ENCODE assay signal across 11 mouse cellular contexts in the genomic region with DNA sequence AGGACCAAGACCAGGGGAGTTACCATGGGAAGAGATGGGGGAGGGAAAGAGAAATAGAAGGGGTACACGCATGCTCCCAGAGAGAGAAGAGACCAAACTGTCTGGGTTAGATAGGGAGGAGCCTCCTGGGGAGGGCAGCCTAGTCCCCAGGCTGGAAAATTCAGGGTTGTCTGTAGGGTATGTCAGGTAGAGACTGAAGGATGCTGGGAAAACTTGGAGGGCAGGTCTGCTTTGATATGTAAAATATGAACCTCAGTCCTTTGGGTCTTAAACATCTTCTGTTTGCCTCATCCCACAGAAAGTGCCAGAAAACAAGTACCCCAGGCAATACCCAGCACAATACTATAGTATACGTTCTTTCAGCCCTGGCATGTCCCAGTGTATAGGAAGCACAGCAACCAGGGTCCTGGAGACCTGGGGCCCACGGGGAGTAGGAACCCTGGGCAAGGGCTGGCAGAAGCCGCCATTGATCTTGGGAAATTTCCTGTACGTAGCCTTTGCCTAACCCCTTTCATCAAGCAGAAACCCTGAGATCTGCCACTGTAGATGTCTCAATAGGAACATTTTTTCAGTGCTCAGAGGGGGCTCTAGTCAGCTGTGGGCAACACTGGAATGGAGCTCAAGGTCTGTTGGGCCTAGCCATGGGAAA. TPM values are rescaled to one million over a fixed set of nuclear protein-coding genes. Genes with fewer than 3 reads are reported as not detected.
A peak's percentile ranks its signal among the peaks of the same experiment; 100 is the strongest.
DNase-seq lines count a peak whose midpoint lies in the region; ATAC-seq and TF ChIP-seq lines count a peak whose summit lies in the region.
"Had no signal": no experiment of that assay in that cellular context is flagged by ENCODE, and none has a peak within 500 bp of the region (broad histone marks: within the 10 kb centered on the region; RNA-seq: fewer than 3 reads in every experiment).

No protein-coding gene starts in this region.

- H3K27ac ChIP-seq in layer of hippocampus, adult 2 months: peak overlapping the region; percentile 79
- H3K27ac ChIP-seq in embryonic facial prominence, embryonic 11.5 days (replicated peaks; ENCODE audit: low read depth, low read length): peak overlapping the region; percentile 52; the same call in 1 of the 2 replicates
- peak overlapping the region; percentile 89 for H3K27ac ChIP-seq in hindbrain, embryonic 13.5 days
- H3K27ac ChIP-seq in midbrain, postnatal 0 days (ENCODE audit: low read depth, low read length): 0 out of 2 replicates have a peak overlapping the region, but pooled peaks have one; percentile 38

- no peaks in the 10 kb centered on the region for H3K27me3 ChIP-seq in embryonic facial prominence, embryonic 11.5 days (ENCODE audit: control insufficient read depth, insufficient read depth, low read length)
- no peaks in the 10 kb centered on the region for H3K27me3 ChIP-seq in hindbrain, embryonic 13.5 days
- H3K27me3 ChIP-seq in midbrain, postnatal 0 days (ENCODE audit: insufficient read depth, low read length): no peaks in the 10 kb centered on the region
- H3K27me3 ChIP-seq: intestine, embryonic 15.5 days had no signal

- no peak overlapping the region for H3K4me3 ChIP-seq in layer of hippocampus, adult 2 months
- no peak overlapping the region for H3K4me3 ChIP-seq in embryonic facial prominence, embryonic 11.5 days (ENCODE audit: low read depth, low read length)
- no peak overlapping the region for H3K4me3 ChIP-seq in hindbrain, embryonic 13.5 days
- no peak overlapping the region for H3K4me3 ChIP-seq in midbrain, postnatal 0 days (ENCODE audit: low read depth, low read length)
- H3K4me3 ChIP-seq: intestine, embryonic 15.5 days; myocyte had no signal

- no peaks in the 10 kb centered on the region for H3K9me3 ChIP-seq in embryonic facial prominence, embryonic 11.5 days (replicated peaks; ENCODE audit: control insufficient read depth, low read length)
- H3K9me3 ChIP-seq in hindbrain, embryonic 13.5 days: no peaks in the 10 kb centered on the region
- no peaks in the 10 kb centered on the region for H3K9me3 ChIP-seq in midbrain, postnatal 0 days (ENCODE audit: low read length)
- H3K9me3 ChIP-seq: intestine, embryonic 15.5 days had no signal

- peaks cover 23% of the 10 kb centered on the region for H3K4me1 ChIP-seq in embryonic facial prominence, embryonic 11.5 days (ENCODE audit: control insufficient read depth, insufficient read depth, low read length)
- peaks cover 100% of the 10 kb centered on the region for H3K4me1 ChIP-seq in hindbrain, embryonic 13.5 days (replicated peaks)
- peaks cover 30% of the 10 kb centered on the region for H3K4me1 ChIP-seq in midbrain, postnatal 0 days (ENCODE audit: insufficient read depth, low read length)

- no peak overlapping the region for H3K4me2 ChIP-seq in embryonic facial prominence, embryonic 11.5 days (ENCODE audit: low read depth, low read length)
- peak overlapping the region; percentile 39 for H3K4me2 ChIP-seq in hindbrain, embryonic 13.5 days
- H3K4me2 ChIP-seq in midbrain, postnatal 0 days (ENCODE audit: low read depth, low read length, poor library complexity, severe bottlenecking): no peak overlapping the region

- TF ChIP-seq CTCF in layer of hippocampus, adult 2 months (conservative IDR thresholded peaks at IDR 0.05): no peak
- TF ChIP-seq CTCF in midbrain, postnatal 0 days (IDR thresholded peaks at IDR 0.05): no peak

- no peak for DNase-seq in layer of hippocampus, adult 2 months (ENCODE audit: low spot score in 2 of 2)
- no peak for DNase-seq in layer of hippocampus, postnatal 25 days (ENCODE audit: extremely low spot score in 1 of 2, low spot score in 1 of 2)
- no peak for DNase-seq in embryonic facial prominence, embryonic 11.5 days (ENCODE audit: low spot score)
- DNase-seq in midbrain, postnatal 0 days (ENCODE audit: low spot score): no peak
- DNase-seq in gastrocnemius, postnatal 4 days (ENCODE audit: low spot score in 2 of 2): no peak

- WGBS in embryonic facial prominence, embryonic 11.5 days: 46% methylated on average over 5 of the region's 5 CpGs
- 24% methylated on average over 5 of the region's 5 CpGs for WGBS in hindbrain, embryonic 13.5 days
- 37% methylated on average over 5 of the region's 5 CpGs for WGBS in midbrain, postnatal 0 days

- H3K36me3 ChIP-seq in embryonic facial prominence, embryonic 11.5 days (replicated peaks; ENCODE audit: control insufficient read depth, insufficient read depth, low read depth, low read length): no peaks in the 10 kb centered on the region; the same call in 1 of the 2 replicates
- peaks cover 24% of the 10 kb centered on the region for H3K36me3 ChIP-seq in hindbrain, embryonic 13.5 days
- H3K36me3 ChIP-seq in midbrain, postnatal 0 days (ENCODE audit: insufficient read depth, low read length): peaks cover 20% of the 10 kb centered on the region; the same call in 1 of the 2 replicates

- no peak for ATAC-seq in embryonic facial prominence, embryonic 11.5 days (replicated peaks; ENCODE audit: insufficient number of reproducible peaks, low FRiP score, low TSS enrichment, low read depth)
- 0 out of 2 replicates have a peak, but pooled peaks have one; percentile 0 for ATAC-seq in hindbrain, embryonic 13.5 days (ENCODE audit: low FRiP score)
- no peak for ATAC-seq in midbrain, postnatal 0 days (ENCODE audit: low FRiP score)
- ATAC-seq in CD4-positive, CD25-positive, alpha-beta regulatory T cell, adult 4 months: no peak
- ATAC-seq in activated CD4-positive, CD25-positive, alpha-beta regulatory T cell, adult 4 months: no peak

- no peak overlapping the region for H3K9ac ChIP-seq in embryonic facial prominence, embryonic 11.5 days (replicated peaks; ENCODE audit: low read length)
- peak overlapping the region; percentile 60 for H3K9ac ChIP-seq in hindbrain, embryonic 13.5 days
- H3K9ac ChIP-seq in midbrain, postnatal 0 days (replicated peaks; ENCODE audit: low read length, poor library complexity, severe bottlenecking): no peak overlapping the region
- H3K9ac ChIP-seq: intestine, embryonic 15.5 days had no signal

RNA-seq across cellular contexts. Expression of gene Agrn, which starts 9.0 kb away (rescaled TPM):
- 100 to 1,000 TPM; 146 to 148 TPM for total RNA-seq in layer of hippocampus, adult 2 months (2021)
- 100 to 1,000 TPM; 142 to 167 TPM for total RNA-seq in layer of hippocampus, postnatal 25 days (2021)
- polyA plus RNA-seq in embryonic facial prominence, embryonic 11.5 days (2014; fragmentation: Nextera tagmentation; extraction: Ambion mirVana): 39.4 and 47.6 TPM in 2 replicates
- 120 and 132 TPM in 2 replicates for polyA plus RNA-seq in hindbrain, embryonic 13.5 days (2015; fragmentation: Nextera tagmentation; extraction: Ambion mirVana)
- 303 and 333 TPM in 2 replicates for total RNA-seq in midbrain, postnatal 0 days (2014; rRNA removed)
- 72.8 and 77.1 TPM in 2 replicates for polyA plus RNA-seq in midbrain, postnatal 0 days (2015; fragmentation: Nextera tagmentation; extraction: Ambion mirVana)
- polyA plus RNA-seq in CD4-positive, CD25-positive, alpha-beta regulatory T cell, adult 4 months (2017; shearing (Covaris generic)): 1 to 10 TPM; 3.6 to 3.9 TPM
- 1 to 10 TPM; 2.6 to 2.8 TPM for polyA plus RNA-seq in activated CD4-positive, CD25-positive, alpha-beta regulatory T cell, adult 4 months (2017; shearing (Covaris generic))
- total RNA-seq in gastrocnemius, postnatal 4 days (2021): 10 to 100 TPM; 53.2 to 57.1 TPM

RNA-seq across cellular contexts. Expression of gene Isg15, which starts 12.3 kb away (rescaled TPM):
- 1 to 10 TPM in 1 of 2 experiments, under 1 TPM in 1; 0.87 to 1.3 TPM for total RNA-seq in layer of hippocampus, adult 2 months (2021)
- under 1 TPM in 1 of 2 experiments, not detected in 1; 0.49 TPM for total RNA-seq in layer of hippocampus, postnatal 25 days (2021)
- polyA plus RNA-seq in embryonic facial prominence, embryonic 11.5 days (2014; fragmentation: Nextera tagmentation; extraction: Ambion mirVana): 0.29 and 0.49 TPM in 2 replicates
- 1.4 and 1.7 TPM in 2 replicates for polyA plus RNA-seq in hindbrain, embryonic 13.5 days (2015; fragmentation: Nextera tagmentation; extraction: Ambion mirVana)
- 1.7 and 2.3 TPM in 2 replicates for total RNA-seq in midbrain, postnatal 0 days (2014; rRNA removed)
- 2.4 and 3.9 TPM in 2 replicates for polyA plus RNA-seq in midbrain, postnatal 0 days (2015; fragmentation: Nextera tagmentation; extraction: Ambion mirVana)
- polyA plus RNA-seq in CD4-positive, CD25-positive, alpha-beta regulatory T cell, adult 4 months (2017; shearing (Covaris generic)): 10 to 100 TPM; 49.3 to 70.2 TPM
- polyA plus RNA-seq in activated CD4-positive, CD25-positive, alpha-beta regulatory T cell, adult 4 months (2017; shearing (Covaris generic)): 10 to 100 TPM; 29.5 to 84.6 TPM
- total RNA-seq in gastrocnemius, postnatal 4 days (2021): under 1 TPM in 1 of 2 experiments, not detected in 1; 0.49 TPM
- total RNA-seq: left cerebral cortex, postnatal 4 days had no signal

RNA-seq across cellular contexts. Expression of gene AW011738, which starts 14.8 kb away (rescaled TPM):
- total RNA-seq in layer of hippocampus, adult 2 months (2021): 1 to 10 TPM; 5.6 to 7.1 TPM
- 1 to 10 TPM; 5.4 to 6.9 TPM for total RNA-seq in layer of hippocampus, postnatal 25 days (2021)
- 0.55 and 0.56 TPM in 2 replicates for polyA plus RNA-seq in embryonic facial prominence, embryonic 11.5 days (2014; fragmentation: Nextera tagmentation; extraction: Ambion mirVana)
- 4.9 and 6.8 TPM in 2 replicates for polyA plus RNA-seq in hindbrain, embryonic 13.5 days (2015; fragmentation: Nextera tagmentation; extraction: Ambion mirVana)
- total RNA-seq in midbrain, postnatal 0 days (2014; rRNA removed): 7.5 and 8.2 TPM in 2 replicates
- polyA plus RNA-seq in midbrain, postnatal 0 days (2015; fragmentation: Nextera tagmentation; extraction: Ambion mirVana): 3.5 and 3.7 TPM in 2 replicates
- polyA plus RNA-seq in CD4-positive, CD25-positive, alpha-beta regulatory T cell, adult 4 months (2017; shearing (Covaris generic)): 10 to 100 TPM in 1 of 2 experiments, 1 to 10 TPM in 1; 8.0 to 10.5 TPM
- 1 to 10 TPM; 2.6 to 7.4 TPM for polyA plus RNA-seq in activated CD4-positive, CD25-positive, alpha-beta regulatory T cell, adult 4 months (2017; shearing (Covaris generic))
- total RNA-seq in gastrocnemius, postnatal 4 days (2021): 1 to 10 TPM; 3.6 to 4.1 TPM

RNA-seq across cellular contexts. Expression of gene Perm1, which starts 27.4 kb away (rescaled TPM):
- under 1 TPM; 0.26 to 0.44 TPM for total RNA-seq in layer of hippocampus, adult 2 months (2021)
- under 1 TPM; 0.23 to 0.27 TPM for total RNA-seq in layer of hippocampus, postnatal 25 days (2021)
- 0.36 and 0.60 TPM in 2 replicates for polyA plus RNA-seq in embryonic facial prominence, embryonic 11.5 days (2014; fragmentation: Nextera tagmentation; extraction: Ambion mirVana)
- 2.5 and 2.7 TPM in 2 replicates for polyA plus RNA-seq in hindbrain, embryonic 13.5 days (2015; fragmentation: Nextera tagmentation; extraction: Ambion mirVana)
- total RNA-seq in midbrain, postnatal 0 days (2014; rRNA removed): 1.9 and 2.0 TPM in 2 replicates
- polyA plus RNA-seq in midbrain, postnatal 0 days (2015; fragmentation: Nextera tagmentation; extraction: Ambion mirVana): 1.4 and 1.7 TPM in 2 replicates
- polyA plus RNA-seq in CD4-positive, CD25-positive, alpha-beta regulatory T cell, adult 4 months (2017; shearing (Covaris generic)): 1 to 10 TPM in 1 of 2 experiments, under 1 TPM in 1; 0.86 to 1.4 TPM
- polyA plus RNA-seq in activated CD4-positive, CD25-positive, alpha-beta regulatory T cell, adult 4 months (2017; shearing (Covaris generic)): 1 to 10 TPM in 1 of 2 experiments, under 1 TPM in 1; 0.30 to 1.3 TPM
- total RNA-seq in gastrocnemius, postnatal 4 days (2021): 10 to 100 TPM; 30.8 to 32.7 TPM

RNA-seq across cellular contexts. Expression of gene Plekhn1, which starts 46.4 kb away (rescaled TPM):
- total RNA-seq in layer of hippocampus, adult 2 months (2021): 10 to 100 TPM; 41.4 to 43.1 TPM
- 10 to 100 TPM; 37.9 to 45.9 TPM for total RNA-seq in layer of hippocampus, postnatal 25 days (2021)
- 15.3 and 15.7 TPM in 2 replicates for polyA plus RNA-seq in embryonic facial prominence, embryonic 11.5 days (2014; fragmentation: Nextera tagmentation; extraction: Ambion mirVana)
- polyA plus RNA-seq in hindbrain, embryonic 13.5 days (2015; fragmentation: Nextera tagmentation; extraction: Ambion mirVana): 26.4 and 26.6 TPM in 2 replicates
- total RNA-seq in midbrain, postnatal 0 days (2014; rRNA removed): 46.6 and 46.7 TPM in 2 replicates
- polyA plus RNA-seq in midbrain, postnatal 0 days (2015; fragmentation: Nextera tagmentation; extraction: Ambion mirVana): 18.7 and 19.3 TPM in 2 replicates
- 1 to 10 TPM; 8.3 to 9.0 TPM for polyA plus RNA-seq in CD4-positive, CD25-positive, alpha-beta regulatory T cell, adult 4 months (2017; shearing (Covaris generic))
- polyA plus RNA-seq in activated CD4-positive, CD25-positive, alpha-beta regulatory T cell, adult 4 months (2017; shearing (Covaris generic)): 1 to 10 TPM; 5.8 to 6.1 TPM
- 10 to 100 TPM; 11.5 to 12.2 TPM for total RNA-seq in gastrocnemius, postnatal 4 days (2021)

Comparison
In these comparisons a context has a peak if more than half of its experiments do, and no peak if none do; other contexts are left out.
1. H3K27ac ChIP-seq: peak in every context shown above with its lines; median percentile 89 in hindbrain, embryonic 13.5 days; 79 in layer of hippocampus, adult 2 months; 52 in embryonic facial prominence, embryonic 11.5 days; 38 in midbrain, postnatal 0 days.